Mouse (Mus musculus) erythroblast, embryonic 14.5 days (primary cell): Measurements from ENCODE around the gene Cdip1.

Experiments
- GATA1 ChIP-seq: IDR thresholded peaks from 2 replicates; pipeline ENCODE4 v1.6.1; 2012; ENCODE audit warnings: low read length, inconsistent platforms, mixed read lengths
- TAL1 ChIP-seq: IDR thresholded peaks from 3 replicates; pipeline ENCODE4 v1.6.1; 2012; ENCODE audit warnings: low read length, inconsistent platforms, mixed read lengths

DNA sequence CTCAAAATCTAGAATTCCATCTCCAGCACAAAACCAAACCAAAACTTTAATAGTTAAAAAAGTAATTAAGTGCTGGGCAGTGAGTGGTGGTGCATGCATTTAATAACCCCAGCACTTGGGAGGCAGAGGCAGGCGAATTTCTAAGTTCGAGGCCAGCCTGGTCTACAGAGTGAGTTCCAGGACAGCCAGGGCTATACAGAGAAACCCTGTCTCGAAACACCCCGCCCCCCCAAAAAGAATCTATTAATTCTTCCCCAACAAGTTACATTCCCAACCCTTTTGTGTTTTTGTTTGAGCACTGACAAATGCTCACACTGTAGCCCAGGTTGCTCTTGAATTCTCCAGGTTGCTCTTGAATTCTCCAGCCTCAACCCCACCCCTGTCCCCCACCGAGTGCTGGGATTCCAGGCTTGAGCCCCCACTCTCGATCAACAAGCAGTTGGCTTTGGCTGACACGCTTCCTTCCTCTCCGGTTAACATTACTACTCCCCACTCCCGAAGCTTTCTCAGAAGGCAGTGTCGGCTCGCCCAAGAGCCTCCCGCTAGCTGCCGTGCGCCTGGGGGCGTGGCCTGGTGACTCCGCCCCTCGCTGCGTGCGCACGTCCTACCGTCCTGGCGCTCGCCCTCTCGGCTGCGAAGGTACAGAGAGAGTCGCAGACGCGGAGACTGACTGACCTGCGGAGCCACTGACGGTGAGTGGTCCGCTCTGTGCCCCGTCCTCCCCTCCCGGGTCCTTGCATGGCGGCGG lies 64.1 kb downstream of the Cdip1 start, which contains the start of gene Hmox2:
- TF ChIP-seq TAL1 = no peak
- TF ChIP-seq GATA1 = no peak
